Mouse (Mus musculus): ENCODE results near the gene Dscam.
"Not testable (repeated sequence)": the region's sequence is repeated elsewhere in the genome, so short reads cannot be mapped to it uniquely, and the experiment has no call there.

The Dscam gene

GRCm38 (mm10) chr16:96888036-96888435 is 282.5 kb downstream of the Dscam start:
- DNase-seq (ENCODE audit: low spot score in 2 of 2): no peak

DNA sequence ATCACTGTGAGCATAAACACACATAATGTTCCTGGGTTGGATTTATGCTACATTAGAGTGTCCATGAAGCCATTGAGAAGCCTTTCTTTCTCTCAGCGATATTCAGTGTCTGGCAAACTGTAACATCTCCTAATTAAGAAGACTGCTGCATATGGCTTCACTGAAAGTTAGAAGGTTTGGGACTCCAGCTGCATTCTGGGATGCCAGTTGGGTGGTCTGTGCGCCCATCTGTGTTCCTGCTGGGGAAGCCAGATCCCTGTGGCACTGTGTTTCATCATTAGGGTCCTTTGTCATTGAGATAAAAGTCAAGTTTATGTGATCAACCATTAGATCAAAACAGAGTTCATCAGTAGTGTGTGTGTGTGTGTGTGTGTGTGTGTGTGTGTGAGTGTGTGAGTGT is 284.7 kb downstream of the Dscam start:
- no peak for DNase-seq (ENCODE audit: low spot score in 2 of 2)

- DNase-seq (ENCODE audit: low spot score in 2 of 2): not testable (repeated sequence)
Measured at GRCm38 (mm10) chr16:96884590-96884989, 286.0 kb downstream of the Dscam start.

GRCm38 (mm10) chr16:96877271-96877670 is 293.3 kb downstream of the Dscam start:
- DNase-seq (ENCODE audit: low spot score in 2 of 2): no peak

DNA sequence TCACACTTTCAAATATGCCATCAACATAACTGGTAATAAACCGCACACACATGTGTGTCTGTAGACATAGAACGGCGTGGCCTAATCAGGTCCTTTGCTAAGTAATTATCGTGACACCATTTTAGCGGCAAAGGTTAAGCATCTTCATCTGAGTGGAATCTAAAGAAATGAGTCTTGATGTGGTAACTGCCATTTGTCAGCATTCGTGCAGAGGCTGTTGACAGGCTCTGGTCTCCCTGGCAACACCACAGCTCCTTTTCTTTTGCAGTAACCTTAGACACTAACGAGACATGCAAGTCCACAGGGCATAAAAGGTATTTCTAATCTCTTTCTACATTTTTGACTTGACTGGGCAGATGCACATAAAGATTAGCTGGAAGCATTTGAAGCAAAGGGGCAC is 297.8 kb downstream of the Dscam start:
- no peak for DNase-seq (ENCODE audit: low spot score in 2 of 2)

DNA sequence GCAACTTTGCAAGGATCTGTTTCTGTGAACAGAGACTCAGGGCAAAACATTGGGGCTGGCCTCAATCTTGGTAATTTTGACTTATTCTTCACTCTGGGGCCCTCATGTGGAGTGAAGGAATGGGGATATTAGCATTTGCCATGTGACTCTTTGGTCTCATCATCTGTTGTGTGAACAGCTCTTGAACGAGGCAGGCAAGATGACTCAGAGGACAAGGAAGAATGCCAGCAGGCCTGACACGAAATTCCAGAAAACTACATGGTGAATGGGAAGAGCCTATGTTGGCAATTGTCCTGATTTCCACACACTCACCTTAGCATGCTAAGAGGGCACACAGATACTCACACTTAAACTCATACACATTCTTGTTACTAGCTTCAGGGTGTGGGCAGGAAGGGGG is 313.0 kb downstream of the Dscam start:
- DNase-seq (ENCODE audit: low spot score in 2 of 2): no peak

DNA sequence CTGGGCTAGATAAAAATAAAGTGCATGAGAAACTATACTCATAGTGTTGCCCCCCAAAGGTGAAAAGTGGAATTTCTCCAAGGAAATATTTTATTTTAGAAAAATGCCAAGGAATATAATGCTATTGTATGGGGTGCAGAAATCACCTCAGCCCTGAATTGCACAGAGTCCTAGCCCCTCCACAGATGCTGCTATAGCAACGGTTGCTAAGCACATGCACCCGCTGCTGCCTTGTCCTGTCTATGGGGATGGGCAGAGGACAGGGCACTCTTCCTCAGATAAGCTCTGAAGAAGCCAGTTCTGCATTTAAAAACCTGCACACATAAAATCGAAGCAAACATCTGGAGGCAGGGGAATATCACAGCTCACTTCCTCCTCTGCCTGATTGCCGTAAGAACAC is 315.5 kb downstream of the Dscam start:
- DNase-seq (ENCODE audit: low spot score in 2 of 2): no peak

DNA sequence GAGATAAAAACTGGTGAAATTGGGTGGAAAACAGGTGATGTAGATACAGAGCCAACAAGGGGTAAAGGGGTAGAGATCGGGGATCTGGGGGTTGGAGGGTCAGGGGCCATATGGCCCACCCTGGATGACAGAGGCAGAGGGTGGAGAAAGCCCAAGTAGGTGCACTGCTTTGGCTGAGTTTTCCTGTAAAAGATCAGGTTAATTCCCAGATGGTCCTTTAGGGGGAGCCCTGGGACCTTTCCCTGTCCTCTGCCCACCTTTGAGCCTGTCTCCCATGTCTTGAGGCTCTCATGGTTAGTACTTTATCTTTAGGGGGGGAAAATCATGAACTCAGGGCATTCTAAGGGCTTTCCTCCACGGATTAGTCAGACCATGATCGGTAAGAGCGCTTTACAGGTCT is 318.2 kb downstream of the Dscam start:
- peak in 1 of 2 experiments; percentile 33 for DNase-seq (ENCODE audit: low spot score in 2 of 2)

- no peak for DNase-seq (ENCODE audit: low spot score in 2 of 2)
Measured at GRCm38 (mm10) chr16:96848916-96849315, 321.6 kb downstream of the Dscam start.

DNA sequence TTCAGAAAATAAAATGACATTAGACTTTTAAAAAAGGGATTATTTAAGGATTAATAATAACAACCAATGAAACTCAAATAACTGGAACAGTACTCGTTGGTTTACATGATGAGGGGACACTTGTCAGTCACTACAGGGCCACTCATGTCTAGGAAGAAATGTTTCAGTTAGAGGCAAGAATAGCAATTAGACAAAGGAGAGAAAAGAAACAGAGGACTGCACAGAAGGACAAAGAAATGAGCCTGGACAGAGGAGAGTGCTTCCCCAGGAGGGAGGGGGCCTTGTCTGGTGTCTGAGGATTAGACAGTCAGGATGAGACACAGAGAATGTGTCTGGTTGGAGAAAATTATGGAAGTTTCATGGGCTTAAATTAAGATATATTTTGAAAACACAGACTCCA is 324.0 kb downstream of the Dscam start:
- no peak for DNase-seq (ENCODE audit: low spot score in 2 of 2)

- DNase-seq (ENCODE audit: low spot score in 2 of 2): no peak
Measured at GRCm38 (mm10) chr16:96846113-96846512, 324.4 kb downstream of the Dscam start.

DNA sequence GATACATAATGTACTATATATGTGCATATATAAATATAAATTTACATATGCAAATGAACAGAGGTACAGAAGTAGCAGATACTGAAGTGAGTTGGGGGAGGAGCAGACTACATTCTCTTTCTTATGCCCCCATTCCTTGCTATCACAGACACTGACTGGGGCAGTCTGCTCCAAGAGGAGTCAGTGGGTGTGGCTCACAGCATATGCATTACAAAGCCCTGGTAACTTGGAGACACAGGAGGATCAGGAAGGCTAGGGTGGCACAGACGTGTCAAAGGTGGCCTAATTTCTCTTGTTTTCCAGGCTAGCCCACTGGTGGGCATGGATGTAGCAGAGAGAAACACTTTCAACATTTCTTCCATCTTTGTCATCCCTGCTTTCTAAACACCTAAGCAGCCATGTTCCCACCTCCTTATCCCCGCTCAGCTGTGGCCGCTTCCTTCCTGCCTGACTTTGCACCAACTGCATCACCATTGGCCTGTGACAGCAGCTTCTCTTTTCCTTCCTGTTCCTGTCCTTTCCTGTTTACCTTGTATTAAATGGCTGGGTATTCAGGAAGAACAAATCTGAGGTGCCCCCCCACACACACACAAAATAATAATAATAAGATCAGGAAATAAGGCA is 325.0 kb downstream of the Dscam start:
- DNase-seq (ENCODE audit: low spot score in 2 of 2): no peak

- no peak for DNase-seq (ENCODE audit: low spot score in 2 of 2)
Measured at GRCm38 (mm10) chr16:96843691-96844400, 326.7 kb downstream of the Dscam start.

- DNase-seq (ENCODE audit: low spot score in 2 of 2): no peak
Measured at GRCm38 (mm10) chr16:96842829-96843360, 327.7 kb downstream of the Dscam start.

DNA sequence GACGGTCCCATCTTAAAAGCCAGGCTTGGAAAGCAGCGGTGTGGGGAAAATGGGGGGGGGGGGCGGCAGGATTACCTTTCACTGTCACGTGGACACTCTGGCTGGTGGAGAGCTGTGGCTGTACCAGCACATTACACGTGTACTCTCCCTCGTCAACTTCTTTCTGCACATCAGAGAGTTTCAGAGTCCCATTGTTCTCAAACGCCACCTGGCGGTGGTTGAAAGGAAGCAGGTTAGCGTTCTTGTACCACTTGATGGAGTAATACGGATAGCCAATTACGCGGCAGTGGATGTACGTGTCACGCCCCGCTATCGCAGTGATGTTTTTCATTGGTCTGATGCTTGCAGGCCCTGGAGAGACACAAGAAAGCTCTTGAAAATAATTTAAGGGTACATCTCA is 350.9 kb downstream of the Dscam start:
- DNase-seq (ENCODE audit: low spot score in 2 of 2): peak; percentile 38 to 46

DNA sequence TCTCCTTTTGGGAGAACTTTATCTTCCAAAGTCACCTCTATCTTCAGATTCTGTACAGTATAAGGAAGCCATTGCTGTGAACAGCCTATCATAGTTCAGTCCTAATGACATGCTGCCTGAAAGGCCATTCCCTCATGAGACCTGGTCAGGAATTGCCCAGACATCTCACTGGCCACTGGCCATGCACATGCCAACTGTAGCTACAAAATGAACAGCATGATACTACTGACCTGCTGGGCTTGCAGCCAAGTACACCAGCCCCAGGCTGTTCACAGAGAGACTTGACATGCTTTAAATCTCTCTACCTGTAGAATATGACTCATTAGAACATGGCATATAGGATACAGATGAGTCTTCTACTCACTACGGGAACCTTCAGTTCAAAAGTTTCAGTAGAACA is 364.3 kb downstream of the Dscam start:
- DNase-seq (ENCODE audit: low spot score in 2 of 2): no peak

DNA sequence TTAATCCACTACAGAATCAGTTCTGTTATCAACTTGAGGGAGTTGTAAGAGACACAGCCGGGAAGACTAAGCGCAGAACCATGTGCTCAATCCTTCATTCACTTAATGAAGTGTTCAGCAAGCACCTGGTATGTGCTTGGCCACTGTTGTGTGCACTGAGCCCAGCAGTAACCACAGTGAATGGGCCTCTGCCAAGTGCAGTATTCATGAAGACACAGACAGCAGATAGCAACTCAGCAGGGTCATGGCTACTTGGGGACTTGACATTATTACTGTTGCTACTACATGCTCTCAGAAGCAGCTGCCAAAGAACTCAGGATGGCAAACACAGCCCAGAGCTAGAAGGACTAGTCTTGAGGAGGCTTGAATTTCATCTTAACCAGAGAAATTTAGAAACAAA is 367.9 kb downstream of the Dscam start:
- DNase-seq (ENCODE audit: low spot score in 2 of 2): no peak

DNA sequence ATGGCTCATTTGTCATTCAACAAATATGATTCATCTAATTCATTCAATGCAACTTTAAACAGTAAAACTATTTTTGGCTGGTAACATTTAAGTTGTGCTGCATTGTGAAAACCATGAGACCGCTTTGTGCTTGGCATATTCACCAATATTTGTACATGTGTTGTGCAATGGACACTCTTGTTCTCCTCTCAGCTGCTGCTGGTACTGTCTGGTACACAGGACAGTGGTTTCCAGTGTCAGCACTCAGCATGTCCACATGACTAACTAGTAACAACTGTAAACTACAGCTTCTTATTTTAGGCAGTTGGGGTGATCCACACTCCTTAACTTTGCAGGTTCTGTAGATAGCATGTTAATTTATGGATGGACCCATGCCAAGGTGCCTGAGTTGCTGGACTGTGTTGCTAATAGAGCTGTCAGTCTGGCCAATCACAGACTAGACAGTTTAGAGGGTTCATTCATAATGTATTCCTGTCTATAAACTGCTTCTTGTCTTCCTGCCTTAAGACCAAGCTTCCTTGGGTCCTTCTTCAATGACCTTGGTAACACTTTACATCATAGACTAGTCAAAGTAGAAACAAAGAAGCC is 368.8 kb downstream of the Dscam start:
- DNase-seq (ENCODE audit: low spot score in 2 of 2): no peak

DNA sequence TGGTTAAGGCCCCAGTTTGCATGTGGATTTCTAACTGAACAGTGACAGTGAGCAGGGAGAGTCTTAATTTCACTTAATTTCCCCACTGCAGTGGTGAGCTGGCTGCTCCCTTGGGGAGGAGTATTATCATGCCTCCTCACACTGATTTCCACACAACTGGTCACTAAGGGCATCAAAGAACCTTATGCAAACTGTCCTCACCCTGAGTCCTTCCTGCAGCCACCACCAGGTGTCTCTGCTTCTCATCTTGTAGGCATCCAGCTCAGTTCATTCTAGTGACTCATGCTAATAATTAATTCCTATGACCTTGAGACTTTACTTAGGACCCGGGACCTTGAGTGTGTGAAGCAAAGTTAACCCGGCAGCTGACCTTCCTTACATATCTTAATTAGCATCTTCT is 375.1 kb downstream of the Dscam start:
- no peak for DNase-seq (ENCODE audit: low spot score in 2 of 2)

DNA sequence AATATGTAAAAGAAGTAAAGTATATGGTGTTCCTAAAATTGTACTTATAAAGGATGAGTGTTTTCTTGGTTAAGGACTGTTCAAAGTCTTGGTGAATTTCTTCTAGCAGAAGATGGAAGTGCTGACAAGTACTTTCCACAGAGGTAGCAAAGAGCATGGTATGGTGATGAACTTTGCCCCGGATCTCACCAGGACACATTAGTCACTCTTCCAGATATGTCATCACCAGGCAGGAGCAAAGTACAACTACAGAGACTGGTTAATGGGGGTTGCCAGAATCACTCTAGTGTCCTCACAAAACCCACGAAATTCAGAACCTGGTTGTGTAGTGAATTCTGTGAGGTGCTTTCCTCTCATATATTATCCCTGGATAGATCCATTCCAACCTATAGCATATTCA is 379.2 kb downstream of the Dscam start:
- DNase-seq (ENCODE audit: low spot score in 2 of 2): no peak

GRCm38 (mm10) chr16:96788286-96788685 is 382.3 kb downstream of the Dscam start:
- no peak for DNase-seq (ENCODE audit: low spot score in 2 of 2)

DNA sequence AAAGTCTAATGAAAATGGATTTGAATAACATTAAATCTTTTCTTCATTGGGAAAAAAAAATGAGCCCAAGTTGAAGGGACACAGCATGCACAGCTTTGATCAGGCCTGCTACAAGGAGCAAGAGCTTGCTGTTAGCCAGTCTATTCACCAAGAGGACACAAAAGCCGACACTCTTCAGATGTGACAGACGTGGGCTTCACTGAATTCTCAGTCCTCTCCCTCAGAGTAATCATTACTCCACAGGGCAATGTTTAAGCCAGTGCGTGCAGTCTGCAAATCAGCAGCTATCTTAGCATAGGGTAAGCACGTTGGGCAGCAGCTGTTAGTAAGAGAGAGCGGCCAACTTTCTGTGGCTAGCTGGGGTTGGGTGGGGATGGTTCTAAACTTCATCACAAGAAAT is 391.5 kb downstream of the Dscam start:
- DNase-seq (ENCODE audit: low spot score in 2 of 2): no peak

DNA sequence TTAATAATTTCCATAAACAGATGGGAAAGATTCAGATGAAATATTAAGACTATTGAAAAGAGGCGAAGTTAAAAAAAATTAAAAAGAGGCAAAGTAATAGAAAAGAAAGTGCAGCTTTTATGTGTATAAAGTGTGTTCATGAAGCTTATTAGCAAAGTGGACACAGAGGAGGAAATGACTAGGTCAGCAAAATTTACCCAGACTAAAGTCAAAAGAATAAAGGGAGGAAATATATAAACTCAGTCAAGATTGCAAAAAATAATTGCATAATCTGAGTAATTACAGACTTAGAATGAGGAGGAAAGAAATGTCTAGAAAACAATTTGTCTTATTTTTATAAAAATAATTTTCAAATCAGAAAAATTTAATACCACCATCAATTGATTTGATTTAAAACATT is 396.3 kb downstream of the Dscam start:
- DNase-seq (ENCODE audit: low spot score in 2 of 2): no peak
